Mouse (Mus musculus) CD4-positive helper T cell, adult 2 months (primary cell): ENCODE results near the gene Dock4.

Experiments
- DNase-seq: peaks from one replicate; pipeline ENCODE4 v3.0.0-alpha.2; 2012; ENCODE audit warnings: low read depth, missing footprints, low spot score

Dock4 gene

DNA sequence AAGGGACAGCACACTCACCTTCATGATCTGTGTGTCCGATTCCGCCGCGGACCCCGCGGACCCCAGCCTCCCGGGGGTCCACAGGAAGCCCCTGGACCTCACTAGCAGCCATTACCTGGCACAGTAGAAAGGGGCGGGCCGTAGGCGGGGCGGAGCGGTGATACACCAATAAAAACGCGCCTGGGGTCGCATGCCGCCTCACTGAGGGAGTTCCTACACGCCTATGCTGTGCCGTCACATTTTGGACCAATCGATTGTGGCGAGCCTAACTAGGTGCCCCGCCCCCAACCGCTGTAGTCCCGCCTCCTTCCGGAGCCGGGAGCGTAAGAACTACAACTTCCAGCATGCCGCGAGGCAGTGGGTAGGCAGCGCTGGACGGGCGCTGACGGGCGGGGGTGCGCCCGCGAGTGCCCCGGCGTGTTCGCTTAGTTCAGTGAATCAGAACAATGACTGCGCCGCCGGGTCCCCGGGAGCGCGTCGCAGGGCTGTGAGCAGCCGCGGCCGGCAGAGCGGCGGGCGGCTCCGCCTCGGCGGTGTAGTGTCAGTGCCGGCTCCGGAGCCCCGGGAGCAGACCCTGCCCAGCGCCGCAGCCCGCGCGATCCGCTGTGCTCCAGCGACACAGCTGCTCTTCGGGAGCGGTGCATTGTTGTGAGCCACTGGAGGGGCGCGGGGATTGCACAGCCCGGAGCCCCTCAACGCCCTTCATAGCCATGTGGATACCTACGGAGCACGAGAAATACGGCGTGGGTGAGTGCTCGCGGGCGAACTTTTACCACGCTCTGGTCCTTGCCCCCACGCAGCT lies at the start of gene Dock4, which contains the start of gene Zfp277:
Gene Dock4, plus strand, starts transcription at position 305 of the 802 bp plus-strand sequence.
Gene Zfp277, minus strand, starts transcription at position 255 of the 802 bp plus-strand sequence.
- DNase-seq = peak; percentile 99

DNA sequence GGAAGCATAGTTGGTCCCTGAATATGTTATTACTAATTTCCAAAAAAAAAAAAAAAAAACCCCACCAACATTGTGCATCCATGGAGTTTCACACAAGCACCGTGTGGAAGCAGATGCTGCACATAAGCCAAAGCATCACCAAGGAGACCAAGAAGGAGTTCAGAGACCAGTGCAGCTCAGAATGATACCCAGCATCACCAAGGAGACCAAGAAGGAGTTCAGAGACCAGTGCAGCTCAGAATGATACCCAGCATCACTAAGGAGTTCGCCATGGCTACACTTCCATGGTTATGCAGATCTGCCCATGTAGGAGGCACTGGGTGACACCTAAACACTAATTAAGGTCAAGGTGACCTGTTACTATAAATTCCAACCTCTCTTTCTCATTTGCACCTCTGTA lies 46.8 kb upstream of the Dock4 start:
- no peak for DNase-seq

DNA sequence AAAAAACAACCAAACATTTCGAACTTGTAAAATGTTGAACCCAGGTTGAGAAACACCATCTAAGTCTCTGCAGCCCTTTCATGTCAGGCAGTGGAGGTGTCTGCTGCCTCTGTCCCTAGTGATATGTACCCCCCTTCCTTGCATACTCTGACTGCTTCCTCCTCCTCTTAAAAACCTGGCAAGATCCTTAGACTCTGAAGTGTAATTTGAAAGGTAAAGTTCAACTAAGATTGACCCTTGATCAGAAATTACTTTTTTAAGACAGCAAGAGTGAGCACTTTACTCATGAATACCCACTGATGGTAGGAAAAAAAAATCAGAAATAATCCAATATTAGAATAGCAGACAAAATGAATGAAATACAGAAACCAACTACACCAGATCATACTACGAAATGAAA lies 46.4 kb upstream of the Dock4 start:
- no peak for DNase-seq

DNA sequence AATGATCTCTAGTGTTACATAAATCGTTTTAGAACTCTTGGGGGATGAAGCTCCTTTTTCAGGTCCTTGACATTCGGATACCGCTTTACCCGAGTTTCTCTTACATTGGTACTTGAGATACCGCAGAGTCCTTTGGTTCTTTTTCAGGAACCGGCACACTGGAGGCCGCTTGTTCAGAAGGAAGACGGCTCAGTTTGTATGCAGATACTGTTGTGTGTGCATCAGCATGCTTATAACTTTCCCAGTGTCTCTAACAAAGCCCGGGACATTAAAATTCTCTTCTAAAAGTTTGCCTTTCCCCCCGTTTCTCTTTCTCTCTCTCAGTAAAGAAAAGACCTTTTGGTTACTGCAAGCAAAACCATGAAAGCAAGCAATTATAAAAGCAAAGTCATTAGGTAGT lies 45.9 kb upstream of the Dock4 start:
- no peak for DNase-seq

DNA sequence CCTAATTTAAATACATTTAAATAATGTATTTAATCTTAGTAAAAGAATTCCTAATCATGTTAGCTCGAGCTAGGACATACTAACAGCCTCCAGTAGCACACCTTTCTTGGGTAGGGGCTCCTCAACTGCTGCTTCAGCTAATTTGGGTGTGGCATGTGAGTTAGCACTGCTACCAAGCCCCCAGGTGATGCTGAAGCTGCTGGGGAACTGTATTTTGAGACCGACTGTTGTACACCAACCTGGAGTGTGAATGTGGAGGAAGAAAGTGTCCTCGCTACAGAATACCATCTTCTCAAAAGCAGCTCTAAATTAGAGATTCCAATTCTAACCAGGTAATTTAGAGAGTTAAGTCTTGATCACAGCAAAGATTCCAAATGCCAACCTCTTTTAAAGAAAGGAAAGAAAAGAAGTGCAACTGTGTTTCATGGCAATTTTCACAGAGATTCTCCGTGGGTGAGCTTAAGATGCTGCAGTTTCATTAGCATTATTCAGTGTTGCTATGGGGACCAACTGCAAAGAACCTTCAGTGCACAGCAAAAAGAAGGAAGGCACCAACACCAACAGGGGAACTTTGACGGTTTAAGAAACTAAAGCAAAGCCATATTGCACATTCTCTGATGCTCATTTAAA lies 31.0 kb upstream of the Dock4 start:
- DNase-seq = no peak

DNA sequence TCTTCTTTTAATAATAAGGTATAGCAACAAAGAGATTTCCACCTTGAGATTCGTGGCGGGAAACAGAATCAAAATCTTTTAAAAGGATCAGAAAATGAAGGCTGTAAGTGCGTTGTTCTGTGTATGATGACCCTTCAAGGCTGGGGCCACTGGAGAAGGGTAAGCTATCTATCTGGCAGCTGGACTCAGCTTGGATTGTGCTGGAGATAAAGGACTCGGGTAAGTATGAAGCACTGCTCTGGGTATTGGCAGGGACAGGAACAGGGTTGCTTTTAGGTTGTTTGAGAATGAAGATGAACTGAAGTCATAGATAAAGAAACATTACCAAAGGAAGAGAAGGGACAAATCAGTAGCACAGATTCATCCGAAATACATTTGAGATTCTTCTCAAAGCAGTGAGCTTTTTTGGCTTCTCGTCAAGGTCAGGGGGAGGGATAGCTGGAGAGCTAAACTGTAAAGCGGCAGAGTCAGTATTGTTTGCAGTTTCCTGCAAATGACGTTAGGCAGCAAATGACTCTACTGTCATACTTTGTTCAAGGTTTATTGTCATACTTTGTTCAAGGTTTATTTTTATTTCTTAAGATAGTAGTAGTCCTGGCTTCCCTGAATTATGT lies 30.3 kb upstream of the Dock4 start:
- DNase-seq = no peak

DNA sequence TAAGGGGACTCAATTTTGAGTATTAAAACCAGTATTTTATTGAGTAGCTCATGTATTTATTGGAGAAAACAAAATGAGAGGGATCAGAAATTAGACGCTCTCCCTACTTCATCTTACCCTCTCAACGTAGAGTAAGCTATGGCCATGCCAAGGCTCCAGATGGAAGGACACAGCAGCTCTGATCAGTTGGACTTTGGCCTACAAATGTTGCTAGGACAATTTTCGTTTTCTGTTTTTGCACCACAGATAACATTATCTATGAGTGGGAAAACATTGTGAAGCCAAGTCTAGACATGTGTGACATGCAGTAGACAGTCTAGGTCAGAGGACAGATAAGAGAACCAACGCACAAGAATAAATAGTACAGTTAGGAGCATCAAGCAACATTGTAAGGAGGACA lies 28.5 kb upstream of the Dock4 start:
- DNase-seq = no peak

DNA sequence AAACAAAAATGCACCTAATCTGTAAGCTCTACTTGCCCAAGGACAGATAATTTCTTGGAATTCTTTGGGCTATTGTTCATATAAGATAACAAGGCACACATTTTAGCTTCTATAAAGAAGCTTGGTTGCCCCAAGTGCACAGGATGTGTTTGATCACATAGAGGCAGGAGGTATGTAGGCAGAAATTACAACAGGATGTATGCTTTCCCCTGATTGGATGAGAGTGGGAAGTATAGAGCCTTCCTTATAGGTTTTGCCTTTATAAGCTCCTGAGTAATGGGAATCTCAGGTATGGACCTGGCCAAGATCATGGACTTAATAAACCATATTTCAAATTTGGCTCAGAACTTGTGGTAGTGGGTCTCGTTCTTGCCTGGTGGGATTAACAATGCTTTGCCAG lies 20.8 kb upstream of the Dock4 start:
- no peak for DNase-seq

DNA sequence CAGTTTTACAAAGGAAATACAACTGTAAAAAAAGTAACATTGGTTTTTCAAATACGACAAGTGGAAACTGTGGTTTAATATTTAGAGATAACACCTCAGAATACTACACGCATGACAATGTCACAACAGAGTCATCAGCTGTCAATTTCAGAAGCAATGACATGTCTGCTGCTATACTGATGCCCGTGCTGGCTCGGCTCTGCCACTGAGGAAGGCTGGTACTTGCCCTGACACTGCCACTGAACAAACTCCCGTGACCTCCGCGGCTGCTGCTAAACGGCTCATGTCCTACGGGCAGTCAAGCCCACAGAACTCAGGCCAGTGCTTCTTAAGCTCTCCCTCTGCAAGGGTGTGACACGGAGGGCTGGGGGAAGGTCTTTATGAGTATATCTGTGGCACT lies 18.1 kb upstream of the Dock4 start:
- peak; percentile 57 for DNase-seq

DNA sequence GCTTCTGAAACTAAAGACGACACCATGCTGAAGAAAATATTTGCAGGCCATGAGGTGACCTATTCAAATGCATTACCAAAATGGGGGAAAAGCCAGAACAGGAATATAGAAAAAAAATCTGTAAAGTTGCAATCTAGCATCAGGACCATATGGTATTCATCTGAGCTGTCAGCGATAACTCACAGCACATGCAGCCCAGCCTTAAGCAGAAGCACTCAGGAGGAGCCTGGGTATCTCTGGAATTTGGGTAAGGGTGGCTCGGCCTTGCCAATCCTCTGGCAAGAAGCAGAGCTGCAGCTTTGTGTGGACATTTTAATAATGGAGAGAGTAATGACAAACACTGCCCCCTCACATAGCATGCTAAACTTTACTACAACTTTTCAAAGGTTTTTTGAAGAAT lies 15.8 kb upstream of the Dock4 start:
- no peak for DNase-seq

DNA sequence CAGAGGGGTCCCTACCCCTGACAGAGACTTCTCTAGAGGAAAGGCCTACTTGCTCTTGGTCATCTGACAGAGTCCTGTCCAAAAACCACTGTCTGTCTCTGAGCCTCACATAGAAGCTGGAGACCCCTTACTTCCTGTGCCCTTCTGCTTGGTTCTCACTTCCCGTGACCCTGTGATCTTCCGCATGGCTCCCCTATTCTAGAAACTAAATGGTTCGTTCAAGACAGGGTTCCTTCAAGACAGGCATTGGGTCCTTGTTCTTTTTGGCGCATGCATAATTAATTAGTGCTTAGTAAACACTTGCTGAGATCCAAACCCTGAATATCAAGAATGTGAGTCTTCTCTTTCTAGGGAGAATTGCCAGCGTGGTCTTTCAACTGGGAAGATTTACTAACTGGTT lies 14.7 kb upstream of the Dock4 start:
- no peak for DNase-seq

DNA sequence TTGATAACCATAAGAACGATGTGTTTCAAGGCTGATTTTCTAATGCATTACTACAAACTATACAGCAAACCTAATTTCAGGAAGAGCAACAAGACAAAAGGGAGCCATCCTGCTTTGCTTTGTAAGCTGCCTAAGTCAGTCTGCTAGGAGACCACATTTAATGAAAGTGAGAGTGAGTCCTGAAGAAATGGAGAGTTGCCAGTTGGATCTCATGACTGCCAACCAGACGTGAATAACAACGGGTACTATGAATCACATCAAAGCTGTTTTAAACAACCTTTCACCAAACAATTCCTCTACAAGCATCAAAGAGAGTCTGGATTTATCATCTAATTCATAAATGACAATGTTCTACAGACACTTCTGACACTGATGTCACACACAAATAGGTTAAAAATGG lies 11.7 kb upstream of the Dock4 start:
- no peak for DNase-seq

DNA sequence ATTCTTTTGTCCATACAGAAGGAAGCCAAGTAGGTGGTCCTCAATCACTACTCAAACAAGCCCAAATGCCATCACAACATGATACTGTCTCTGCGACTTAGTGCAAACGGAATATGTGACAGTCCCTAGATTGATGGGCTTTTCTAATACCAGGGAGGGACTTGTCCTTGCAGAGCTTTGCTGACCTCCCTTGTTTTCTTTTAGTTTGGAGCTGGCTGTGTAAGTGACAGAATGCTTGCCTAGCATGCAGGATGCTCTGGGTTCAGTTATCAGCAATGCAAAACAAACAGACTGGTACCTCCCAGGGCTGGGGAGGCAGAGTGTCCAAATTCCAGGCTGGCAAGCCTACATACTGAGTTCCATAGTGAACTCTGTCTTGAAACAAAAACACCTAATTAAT lies 7.7 kb upstream of the Dock4 start:
- no peak for DNase-seq

DNA sequence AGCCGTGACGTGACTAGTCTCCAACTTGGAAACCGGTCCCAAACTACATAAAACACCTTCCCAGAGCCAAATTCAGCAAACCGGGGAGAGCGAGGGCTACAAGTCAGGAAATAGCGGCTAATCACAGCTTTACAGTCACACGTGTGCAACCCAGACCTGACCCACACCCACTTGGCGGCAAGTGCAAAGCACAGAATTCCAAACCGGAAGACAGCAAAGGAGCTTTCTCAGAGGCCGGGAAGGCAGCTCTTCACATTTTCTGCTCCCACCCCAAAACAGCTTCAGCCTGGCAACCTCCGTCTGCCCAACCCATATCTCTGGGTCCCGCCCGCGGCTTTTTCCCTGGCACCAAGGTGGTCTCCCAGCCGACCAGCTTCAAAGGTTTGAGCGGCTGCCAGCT lies 546 bp upstream of the Dock4 start:
- DNase-seq = no peak

DNA sequence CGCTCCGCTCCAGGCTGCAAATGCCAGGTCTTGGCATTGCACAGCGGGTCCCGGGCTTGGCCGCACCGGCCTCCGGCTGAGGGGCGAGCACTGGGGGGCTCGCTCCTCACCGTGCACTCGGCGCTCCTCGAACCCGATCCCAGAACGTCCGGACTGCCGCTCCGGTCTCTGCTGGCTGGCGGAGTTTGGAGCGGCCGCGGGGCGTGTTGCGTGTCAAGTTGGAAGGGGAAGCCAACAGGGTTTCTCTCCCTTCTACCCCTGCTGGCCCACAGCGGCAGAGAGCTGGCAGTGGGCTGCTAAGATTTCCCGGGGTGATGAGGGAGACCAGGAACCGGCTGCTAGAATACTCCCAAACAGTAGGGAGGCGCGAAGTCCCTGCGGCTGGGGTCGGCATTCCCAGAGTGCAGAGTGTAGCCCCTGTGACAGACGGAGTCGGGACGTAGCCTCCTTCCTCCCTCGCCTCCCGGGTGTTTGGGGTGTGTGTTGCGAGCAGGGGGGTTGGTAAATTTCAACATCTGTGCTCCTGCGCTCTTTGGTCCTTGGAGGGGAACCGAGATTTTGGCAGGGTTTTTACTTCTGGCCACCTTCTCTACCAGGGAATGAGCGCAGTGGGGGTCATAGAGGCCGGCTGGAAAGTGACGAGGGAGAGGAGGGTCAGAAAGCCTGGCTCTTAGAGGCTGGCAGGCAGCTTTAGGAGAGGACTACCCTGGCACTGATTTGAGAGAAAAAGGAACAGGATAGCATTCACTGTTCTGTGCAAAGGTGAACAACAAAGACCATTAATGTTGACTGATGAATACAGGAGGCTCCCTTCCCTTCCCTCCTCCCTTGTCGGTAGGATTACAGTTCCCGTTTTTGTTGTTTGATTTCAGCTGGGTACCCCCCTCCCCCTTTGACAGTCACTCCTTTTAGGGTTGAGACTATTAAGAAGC lies 964 bp downstream of the Dock4 start:
- peak; percentile 3 for DNase-seq

DNA sequence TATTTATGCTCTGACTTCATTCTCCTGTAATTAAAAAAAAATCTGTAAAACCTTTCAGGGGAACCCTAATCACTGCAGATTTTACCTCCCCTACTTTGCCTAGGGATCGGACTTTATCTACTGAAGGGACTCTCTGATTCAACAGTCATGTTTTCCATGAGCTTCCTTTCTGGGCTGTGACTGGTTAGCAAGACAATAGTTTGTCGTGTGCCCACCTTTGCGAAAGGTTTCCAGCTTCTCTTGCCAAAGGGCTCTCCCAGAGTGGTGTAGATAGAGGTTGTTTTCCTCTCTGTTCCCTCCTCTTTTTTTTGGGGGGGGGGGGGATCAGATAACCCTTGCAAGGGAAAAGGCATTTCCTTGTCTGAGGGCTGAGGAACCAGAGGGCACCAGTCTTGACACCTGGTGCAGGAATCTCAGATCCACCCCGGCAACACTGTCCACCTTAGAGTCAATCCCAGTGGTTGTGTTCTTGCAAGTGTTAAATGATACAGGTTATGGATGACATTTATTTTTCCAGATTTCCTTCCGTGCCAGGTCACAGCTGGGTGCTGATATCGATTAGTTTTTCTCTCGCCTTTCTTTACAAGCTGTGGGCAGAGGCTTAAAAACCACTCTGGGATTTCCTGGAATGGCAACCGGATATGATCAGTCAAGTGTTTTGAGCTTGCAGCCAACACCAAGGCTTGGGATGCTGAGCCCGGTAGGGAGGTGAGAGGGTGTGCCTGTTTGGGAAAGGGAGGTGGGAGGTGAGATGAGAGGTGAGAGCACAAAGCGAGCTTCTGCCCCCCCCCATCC lies 2.0 kb downstream of the Dock4 start:
- DNase-seq = peak; percentile 7

DNA sequence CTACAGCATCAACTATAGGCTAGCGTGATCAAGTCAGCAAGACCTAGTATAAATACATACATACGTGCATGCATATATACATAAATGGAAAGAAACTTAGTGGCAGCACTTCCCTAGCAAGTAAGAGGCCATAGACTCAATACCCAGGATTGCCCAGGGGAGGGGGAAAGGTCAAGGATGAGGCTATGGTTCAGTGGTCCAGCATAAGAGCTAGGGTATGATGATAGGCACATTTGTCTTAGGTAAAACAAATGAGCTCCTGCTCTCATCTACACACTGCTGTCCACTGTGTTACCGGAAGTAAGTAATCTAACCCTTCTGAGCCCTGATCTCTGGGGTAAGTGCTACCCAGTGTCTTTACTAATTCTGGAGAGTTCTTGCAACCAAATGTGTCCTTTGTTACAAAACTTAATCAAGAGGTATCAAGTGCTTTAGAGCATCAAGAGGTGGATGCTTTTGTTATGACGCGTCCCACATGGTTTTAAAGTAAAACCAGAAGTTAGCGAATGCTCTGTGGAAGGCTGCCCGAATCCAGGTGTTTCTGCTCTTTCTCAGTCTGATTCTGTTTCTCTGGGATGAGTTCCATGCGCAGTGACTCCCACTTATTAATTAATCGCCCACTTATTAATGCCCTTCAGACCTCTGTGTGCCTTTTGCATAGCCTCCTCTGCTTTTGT lies 3.5 kb downstream of the Dock4 start:
- no peak for DNase-seq

DNA sequence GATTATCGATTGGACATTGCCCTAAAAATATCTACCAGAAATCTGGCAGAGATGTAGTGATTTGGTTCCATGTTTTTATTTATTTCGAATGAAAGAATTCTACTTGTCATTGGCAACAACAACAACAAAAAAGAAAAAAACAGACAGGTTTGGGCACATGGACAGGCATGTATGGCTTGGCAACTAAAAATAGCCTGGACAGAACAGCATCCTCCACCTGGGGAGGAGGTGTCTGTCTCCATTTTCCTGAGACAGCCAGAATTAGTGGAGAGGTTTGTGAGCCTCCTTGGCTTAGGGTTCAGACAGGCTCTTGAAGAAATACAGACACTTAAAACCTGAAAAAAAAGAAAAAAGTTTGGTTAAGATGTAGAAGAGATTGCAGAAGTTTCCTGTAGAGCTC lies 10.8 kb downstream of the Dock4 start:
- no peak for DNase-seq

DNA sequence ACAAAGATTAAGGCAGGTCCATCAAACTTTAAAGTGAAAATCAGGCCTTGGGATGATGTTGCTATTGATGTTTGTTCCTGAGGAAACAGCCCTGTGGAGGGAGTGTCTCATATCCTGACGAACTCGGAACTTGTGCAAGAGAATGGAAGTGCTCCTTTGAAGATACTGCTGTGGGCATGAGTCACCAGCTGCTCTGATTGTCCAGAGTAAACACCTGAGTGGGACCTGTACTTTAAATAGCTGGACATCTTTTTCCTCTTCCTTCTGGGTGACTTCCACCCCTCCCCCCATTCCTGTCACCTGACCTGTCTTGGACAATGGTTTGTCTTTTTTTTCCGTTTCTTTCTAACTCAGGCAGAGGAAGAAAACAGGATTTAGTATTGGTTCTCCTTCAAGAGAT lies 13.2 kb downstream of the Dock4 start:
- DNase-seq = no peak

DNA sequence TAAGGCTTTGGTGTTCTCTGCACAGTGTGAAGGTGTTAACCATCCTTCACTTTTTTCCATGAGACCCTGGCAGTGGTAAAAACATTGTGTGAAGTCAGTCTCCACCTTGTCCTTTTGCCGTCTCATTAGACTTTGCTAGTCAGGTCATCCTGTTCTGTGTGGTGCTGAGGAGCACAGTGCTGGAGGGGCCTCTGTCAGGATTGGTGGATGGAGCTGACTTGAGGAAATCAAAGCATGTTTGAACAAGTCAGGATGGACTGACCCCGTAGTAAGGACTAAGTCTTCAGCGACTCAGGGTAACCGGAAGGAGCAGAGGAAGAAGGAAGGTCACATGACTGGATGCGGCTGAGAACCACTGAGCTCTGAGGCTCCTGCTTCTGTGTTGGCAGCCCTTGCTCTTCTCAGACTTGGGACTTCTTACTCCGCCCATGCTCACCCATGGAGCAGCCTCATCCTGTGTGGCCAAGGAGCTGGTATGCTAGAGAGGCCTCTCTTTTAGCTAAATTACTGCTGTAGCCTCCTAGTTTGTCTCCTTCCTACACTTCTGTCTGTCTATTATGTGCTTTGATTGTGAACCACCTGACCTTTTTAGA lies 14.0 kb downstream of the Dock4 start:
- no peak for DNase-seq
